Mouse (Mus musculus) heart, adult 2 months (tissue): Measurements from ENCODE around the gene Stox2.

Source experiments
- CTCF ChIP-seq: fragments of 200-600 bp; IDR thresholded peaks from 2 replicates; pipeline ENCODE4 v1.8.1; 2022; ENCODE audit warnings: antibody characterized with exemption, mild to moderate bottlenecking, moderate library complexity
- EP300 ChIP-seq: fragments of 200-500 bp; IDR thresholded peaks from 2 replicates; pipeline ENCODE4 v1.6.1; 2011; ENCODE audit warnings: low read depth, low read length, control low read depth; ENCODE audit not compliant: insufficient read depth
- POLR2A ChIP-seq: fragments of 200-500 bp; IDR thresholded peaks from 2 replicates; pipeline ENCODE4 v1.6.1; 2011; ENCODE audit warnings: mild to moderate bottlenecking, low read depth, low read length, control low read depth; ENCODE audit not compliant: insufficient read depth

DNA sequence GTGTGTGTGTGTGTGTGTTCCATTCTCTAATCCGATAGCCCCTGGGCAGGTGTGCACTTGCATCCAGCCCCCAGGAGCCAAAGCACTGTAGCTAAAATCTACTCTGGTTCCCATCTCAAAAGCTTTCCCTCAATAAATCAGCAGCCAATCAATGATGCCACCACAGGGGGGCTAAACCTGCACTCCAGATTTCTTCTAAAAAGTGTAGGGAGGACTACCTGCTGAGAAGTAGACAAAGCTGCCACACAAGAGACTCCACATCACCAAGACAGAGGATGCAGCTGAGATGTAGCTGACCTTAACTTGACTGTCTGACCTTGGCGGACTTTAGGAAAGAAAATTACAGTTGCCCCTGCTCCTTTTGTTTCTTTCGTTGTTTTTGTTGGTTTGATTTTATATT is 127.7 kb downstream of the Stox2 start:
- TF ChIP-seq POLR2A (no peak), CTCF (no peak), EP300 (no peak)
